Mouse (Mus musculus): ENCODE results near the gene Prpf31.
"Not testable (repeated sequence)": the region's sequence is repeated elsewhere in the genome, so short reads cannot be mapped to it uniquely, and the experiment has no call there.

Gene Prpf31

DNA sequence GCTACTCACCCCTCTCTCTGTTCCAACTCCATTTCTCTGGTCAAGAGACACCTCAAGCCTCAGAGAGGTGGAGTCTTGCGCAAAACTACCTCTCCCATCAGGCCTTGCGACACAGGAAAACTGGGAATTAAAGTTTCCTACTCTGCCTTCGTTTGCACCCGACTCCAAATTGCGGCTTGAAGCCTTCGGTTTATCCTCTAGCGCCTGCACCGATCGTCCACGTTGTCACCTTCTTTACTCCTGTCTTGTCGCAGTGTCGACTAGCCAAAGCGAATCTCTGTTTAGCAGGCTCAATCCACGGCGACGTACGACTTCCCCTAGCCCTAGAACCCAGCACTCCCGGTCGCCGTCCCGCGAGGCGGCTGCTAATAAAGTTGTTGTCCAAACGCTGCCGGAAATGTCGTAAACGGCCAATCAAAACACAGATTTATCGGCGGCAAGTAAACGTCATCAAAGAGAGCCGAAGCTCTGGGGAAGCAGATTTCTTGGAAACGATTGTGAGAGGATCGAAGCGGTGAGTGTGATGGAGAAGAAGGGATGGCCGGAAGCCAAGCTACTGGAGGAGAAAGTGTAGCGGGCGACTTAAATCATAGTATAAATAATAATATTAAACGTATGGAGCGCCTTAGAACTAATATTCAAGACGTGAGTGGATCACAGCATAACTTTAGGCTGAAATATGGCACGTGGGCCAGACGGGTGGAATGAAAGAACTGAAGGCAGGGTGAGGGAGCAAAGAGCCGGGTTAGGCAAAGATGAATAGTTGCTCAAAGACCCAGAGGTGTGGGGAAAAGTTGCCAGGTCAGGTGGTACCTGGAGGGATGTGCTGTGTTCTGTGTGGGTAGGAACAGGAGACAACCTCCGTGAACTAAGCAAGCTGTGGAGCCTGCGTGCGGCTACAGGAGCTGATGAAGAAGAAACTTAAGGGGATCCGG lies at the start of gene Prpf31, which contains the start of gene Tfpt:
Prpf31 (plus strand) TSS at position 443 of the 935 bp plus-strand sequence.
Tfpt (minus strand) TSS at position 387 of the 935 bp plus-strand sequence.
- ChIA-PET POLR2A (interaction anchor here (0.6 to 30.5 kb wide), 51 partner anchors 8 to 1110 kb away, joined by 3 to 772 read pairs (median 5); partner anchors contain the start of genes Cnot3 (in 4 of the 4), Ndufa3 (in 4 of the 4), Leng1 (in 3 of the 4) and Mboat7 (in 3 of the 4)), CTCF (interaction anchor here (0.6 to 1.7 kb wide), 5 partner anchors 13 to 302 kb away, joined by 3 to 8 read pairs (median 5); partner anchors contain the start of gene Ndufa3 (in 3 of the 4))

DNA sequence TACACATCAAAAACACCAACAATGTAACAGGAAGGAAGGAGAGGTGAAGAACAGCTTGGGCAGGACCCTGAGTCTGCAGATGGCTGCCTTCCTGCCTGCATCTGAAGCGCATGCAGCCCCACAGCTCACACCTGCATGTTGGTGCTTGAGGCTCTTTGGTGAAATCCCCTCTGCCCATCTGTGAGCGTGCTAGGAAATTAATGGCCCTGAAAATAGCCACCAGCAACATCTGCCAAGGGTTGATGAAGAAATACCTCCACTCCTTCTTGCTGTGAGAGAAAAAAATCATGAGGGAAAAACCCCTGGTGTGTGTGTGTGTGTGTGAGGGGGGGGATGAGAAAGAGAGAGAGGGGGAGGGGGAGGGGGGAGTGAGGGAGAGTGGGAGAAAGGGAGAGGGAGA lies 49.8 kb upstream of the Prpf31 start:
- POLR2A ChIA-PET = interaction anchor here in 3 of 4 experiments (0.6 to 4.3 kb wide), 33 partner anchors 9 to 1172 kb away, joined by 3 to 34 read pairs (median 7); partner anchors contain the start of genes Cnot3 (in 2 of the 3), Mboat7 (in 2 of the 3), Tsen34 (in 2 of the 3) and Cox6b2 (in 1 of the 3)
- CTCF ChIA-PET = interaction anchor here in 2 of 4 experiments (0.6 to 1.9 kb wide), 6 partner anchors 14 to 847 kb away, joined by 3 to 11 read pairs (median 4); partner anchors contain the start of genes Mboat7 (in 1 of the 2), Myadm (in 1 of the 2), Prkcg (in 1 of the 2) and Tsen34 (in 1 of the 2)

DNA sequence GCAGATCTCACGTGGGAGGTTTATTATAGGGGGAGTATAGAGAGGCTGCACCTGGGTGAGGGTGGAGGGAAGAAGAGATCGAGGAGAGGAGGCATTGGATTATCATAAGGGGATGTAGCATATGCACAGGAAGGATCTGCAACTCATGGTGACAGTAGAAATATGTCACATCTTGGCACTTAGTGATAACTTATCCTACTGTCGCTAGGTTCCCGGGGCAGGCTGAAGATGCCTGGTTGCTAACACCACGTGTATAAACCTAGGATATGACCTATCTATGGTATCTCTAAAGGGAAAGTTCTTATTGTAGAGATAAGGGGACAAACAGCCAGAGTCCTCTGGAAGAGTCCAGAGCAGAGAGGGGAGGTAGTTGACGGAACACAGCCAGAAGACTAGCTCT lies 44.0 kb upstream of the Prpf31 start:
- CTCF ChIA-PET = interaction anchor here in 2 of 4 experiments (0.6 to 1.0 kb wide), 4 partner anchors 32 to 322 kb away, joined by 3 to 5 read pairs (median 4); partner anchors contain the start of gene Ndufa3 (in 1 of the 2)

DNA sequence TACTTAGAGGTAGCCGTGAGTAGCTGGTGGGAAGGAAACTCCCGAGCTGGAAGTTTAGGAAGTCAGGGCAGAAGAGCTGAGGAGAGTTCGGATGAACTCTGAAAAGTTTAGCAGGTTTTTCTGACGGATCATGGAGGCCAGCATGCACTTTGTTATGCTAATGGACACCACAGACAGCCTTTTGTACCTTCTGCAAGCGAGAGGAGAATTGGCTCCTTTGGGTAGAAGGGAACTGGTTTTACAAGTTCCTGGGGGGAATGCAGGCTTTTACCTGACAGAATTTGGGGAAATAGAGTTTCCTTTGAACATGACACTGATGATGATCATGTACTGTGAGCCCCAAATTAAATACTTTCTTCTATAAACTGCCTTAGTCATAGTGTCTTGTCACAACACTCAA lies 43.5 kb upstream of the Prpf31 start:
- ChIA-PET POLR2A (interaction anchor here in 3 of 4 experiments (0.6 to 2.1 kb wide), 22 partner anchors 9 to 915 kb away, joined by 3 to 6 read pairs (median 3); partner anchors contain the start of genes Cnot3 (in 2 of the 3), Leng1 (in 1 of the 3), Mboat7 (in 1 of the 3) and Ndufa3 (in 1 of the 3)), CTCF (interaction anchor here in 3 of 4 experiments (0.6 to 1.0 kb wide), 6 partner anchors 8 to 335 kb away, joined by 3 to 4 read pairs (median 3); partner anchors contain the start of gene Ndufa3 (in 1 of the 3))

More for the DNA sequence above, 44.0 kb upstream of the Prpf31 start:
- POLR2A ChIA-PET = interaction anchor here in 3 of 4 experiments (0.6 to 2.1 kb wide), 19 partner anchors 9 to 221 kb away, joined by 3 to 6 read pairs (median 3); partner anchors contain the start of genes Cnot3 (in 2 of the 3), Leng1 (in 1 of the 3) and Mboat7 (in 1 of the 3)

DNA sequence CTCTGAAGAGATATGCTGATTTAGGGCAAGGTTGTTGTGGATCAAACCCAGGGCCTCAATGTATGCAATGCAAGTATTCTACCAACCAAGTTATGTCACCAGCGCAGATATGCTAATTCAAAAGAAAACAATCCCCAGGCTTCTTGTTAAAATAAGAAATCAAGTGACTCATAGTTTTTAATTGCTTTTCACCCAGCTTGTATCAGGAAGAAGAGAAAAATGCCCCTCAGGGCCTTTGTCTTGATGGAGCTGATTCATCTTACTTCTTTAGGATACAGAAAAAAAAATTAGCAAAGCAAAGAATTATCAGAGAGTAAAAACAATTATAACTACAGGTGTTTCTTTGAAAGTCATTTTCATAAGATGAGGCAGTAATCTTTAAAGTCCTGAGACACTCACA lies 42.5 kb upstream of the Prpf31 start:
- CTCF ChIA-PET = interaction anchor here in 1 of 4 experiments (0.6 to 1.0 kb wide), 2 partner anchors 336 to 937 kb away, joined by 3 to 5 read pairs; partner anchors contain the start of gene Tnni3
- POLR2A ChIA-PET = interaction anchor here in 1 of 4 experiments (1.1 to 2.1 kb wide), 5 partner anchors 11 to 122 kb away, joined by 4 to 6 read pairs (median 6); partner anchors contain the start of gene Ndufa3

DNA sequence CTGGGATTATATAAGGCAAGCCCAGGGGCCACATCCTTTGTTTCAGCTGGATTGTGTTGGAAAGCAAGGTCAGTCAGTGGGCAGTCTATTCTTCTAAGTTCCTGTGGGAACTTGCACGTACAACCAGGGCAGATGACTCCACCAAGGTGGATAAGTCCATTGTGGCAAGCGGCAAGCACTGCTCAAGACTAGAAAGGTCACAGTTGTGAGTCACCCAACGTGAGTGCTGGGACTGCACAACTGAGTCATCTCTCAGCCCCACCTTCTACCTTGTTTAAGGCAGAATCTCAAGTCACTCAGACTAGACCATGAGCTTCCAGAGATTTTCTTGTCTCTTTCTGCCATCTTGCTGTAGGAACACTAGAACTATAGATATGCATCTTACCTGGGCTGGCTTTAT lies 39.2 kb upstream of the Prpf31 start:
- ChIA-PET CTCF (interaction anchor here in 3 of 4 experiments (0.6 to 0.9 kb wide), 4 partner anchors 12 to 679 kb away, joined by 3 to 8 read pairs (median 4); partner anchors contain the start of gene Ndufa3 (in 1 of the 3)), POLR2A (interaction anchor here in 3 of 4 experiments (0.7 to 1.7 kb wide), 5 partner anchors 11 to 116 kb away, joined by 3 to 8 read pairs (median 5); partner anchors contain the start of gene Cnot3 (in 1 of the 3))

DNA sequence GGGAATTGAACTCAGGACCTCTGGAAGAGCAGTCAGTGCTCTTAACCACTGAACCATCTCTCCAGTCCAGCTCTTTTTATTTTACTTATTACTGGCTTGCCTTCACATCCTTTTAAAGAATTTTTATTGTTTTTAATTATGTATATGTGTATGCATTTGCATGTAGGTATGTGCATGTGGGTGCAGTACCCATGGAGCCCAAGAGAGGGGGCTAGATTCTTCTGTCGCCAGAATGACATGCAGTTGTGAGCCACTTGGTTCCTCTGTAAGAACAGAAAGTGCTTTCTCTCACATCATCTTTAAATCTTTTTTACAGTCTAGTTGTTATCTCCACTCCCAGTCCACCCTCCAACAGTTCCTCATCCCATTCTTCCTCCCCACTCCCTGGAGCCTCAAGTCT lies 38.3 kb upstream of the Prpf31 start:
- POLR2A ChIA-PET = interaction anchor here in 1 of 4 experiments (1.5 to 1.7 kb wide), 2 partner anchors 12 to 53 kb away, joined by 5 to 8 read pairs; partner anchors contain the start of gene Cnot3
- CTCF ChIA-PET = no interaction called here

DNA sequence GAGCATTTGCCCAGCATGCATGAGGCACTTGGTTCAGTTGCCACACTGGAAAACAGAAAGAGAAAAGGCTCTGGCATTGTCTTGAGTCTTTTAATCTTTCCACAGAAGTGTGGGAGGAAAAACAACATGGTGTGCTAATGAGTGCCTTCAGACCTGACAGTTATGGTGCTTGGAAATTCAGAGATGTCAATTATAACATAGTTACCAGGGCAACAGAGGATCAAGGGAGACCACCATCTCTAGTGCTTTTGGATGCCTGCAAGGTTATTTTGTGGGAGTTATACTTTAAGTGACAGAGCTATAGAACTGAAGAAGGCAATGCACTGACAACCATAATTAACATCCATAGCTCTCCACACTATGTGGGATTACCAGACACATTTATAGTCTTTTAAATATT lies 35.9 kb upstream of the Prpf31 start:
- POLR2A ChIA-PET = interaction anchor here in 2 of 4 experiments (0.5 to 4.8 kb wide), 4 partner anchors 14 to 212 kb away, joined by 3 to 24 read pairs (median 5); partner anchors contain the start of gene Cnot3 (in 1 of the 2)
- CTCF ChIA-PET = no interaction called here

DNA sequence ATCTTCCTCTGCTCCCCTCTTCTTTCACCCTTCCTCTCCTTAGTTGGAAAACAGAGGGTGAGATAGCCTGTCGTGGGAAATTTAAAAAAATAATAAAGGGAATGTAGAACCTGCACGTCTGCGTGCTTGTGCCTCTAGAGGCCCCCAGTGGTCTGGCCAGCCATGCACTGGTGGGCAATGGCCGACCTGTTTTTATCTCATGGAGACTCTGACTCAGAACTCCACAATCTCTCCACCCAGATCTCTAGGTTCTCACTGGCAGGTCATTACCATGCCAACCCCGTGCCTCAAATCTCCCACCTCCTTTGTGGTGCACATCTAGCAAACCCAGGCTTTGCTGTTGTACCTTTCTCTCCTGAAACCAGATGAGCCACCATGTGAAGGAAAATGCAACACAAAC lies 35.1 kb upstream of the Prpf31 start:
- CTCF ChIA-PET = interaction anchor here in 1 of 4 experiments (0.6 kb wide), 1 partner anchor 11 kb away, joined by 6 read pairs; no protein-coding TSS in a partner anchor
- POLR2A ChIA-PET = interaction anchor here in 2 of 4 experiments (0.5 to 4.8 kb wide), 10 partner anchors 9 to 1194 kb away, joined by 3 to 24 read pairs (median 4); partner anchors contain the start of genes Cnot3 (in 2 of the 2) and Ndufa3 (in 1 of the 2)

DNA sequence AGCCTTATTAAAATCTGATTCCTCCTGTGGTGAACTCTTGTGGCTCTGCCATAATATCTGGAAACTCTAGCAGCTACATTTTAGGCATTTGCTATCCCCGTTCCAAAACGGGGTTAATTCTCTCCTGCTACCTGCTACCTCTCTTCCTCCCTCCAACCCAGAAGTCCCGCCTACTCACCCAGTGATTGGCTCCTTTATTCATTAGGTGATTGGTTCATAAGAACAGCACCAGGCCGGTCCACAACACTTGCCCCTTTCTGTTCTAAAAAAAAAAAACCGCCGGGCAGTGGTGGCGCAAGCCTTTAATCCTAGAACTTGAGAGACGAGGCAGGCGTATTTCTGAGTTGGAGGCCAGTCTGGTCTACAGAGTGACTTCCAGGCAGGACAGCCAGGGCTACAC lies 34.6 kb upstream of the Prpf31 start:
- POLR2A ChIA-PET = interaction anchor here in 3 of 4 experiments (0.6 to 4.8 kb wide), 10 partner anchors 9 to 1193 kb away, joined by 3 to 24 read pairs (median 4); partner anchors contain the start of genes Cnot3 (in 2 of the 3), Leng1 (in 1 of the 3) and Ndufa3 (in 1 of the 3)
- CTCF ChIA-PET = interaction anchor here in 1 of 4 experiments (0.6 kb wide), 1 partner anchor 10 kb away, joined by 6 read pairs; no protein-coding TSS in a partner anchor

DNA sequence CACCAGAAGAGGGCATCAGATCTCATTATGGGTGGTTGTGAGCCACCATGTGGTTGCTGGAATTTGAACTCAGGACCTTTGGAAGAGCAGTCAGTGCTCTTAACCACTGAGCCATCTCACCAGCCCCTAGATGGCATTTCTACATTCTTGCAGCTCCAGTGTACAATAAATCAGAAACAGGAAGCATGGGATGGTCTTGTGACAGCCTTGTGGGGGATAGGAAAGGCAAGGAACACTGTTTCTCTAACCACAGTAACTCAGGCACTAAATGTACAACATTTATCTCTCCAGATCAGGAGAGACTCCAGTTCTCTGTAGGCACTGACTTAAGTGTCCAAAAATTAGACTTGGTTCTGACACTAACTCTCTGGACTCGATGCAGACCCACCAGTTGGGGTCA lies 32.0 kb upstream of the Prpf31 start:
- CTCF ChIA-PET = not testable (repeated sequence)
- POLR2A ChIA-PET = interaction anchor here in 2 of 4 experiments (0.6 to 1.2 kb wide), 4 partner anchors 10 to 279 kb away, joined by 3 read pairs; no protein-coding TSS in a partner anchor

DNA sequence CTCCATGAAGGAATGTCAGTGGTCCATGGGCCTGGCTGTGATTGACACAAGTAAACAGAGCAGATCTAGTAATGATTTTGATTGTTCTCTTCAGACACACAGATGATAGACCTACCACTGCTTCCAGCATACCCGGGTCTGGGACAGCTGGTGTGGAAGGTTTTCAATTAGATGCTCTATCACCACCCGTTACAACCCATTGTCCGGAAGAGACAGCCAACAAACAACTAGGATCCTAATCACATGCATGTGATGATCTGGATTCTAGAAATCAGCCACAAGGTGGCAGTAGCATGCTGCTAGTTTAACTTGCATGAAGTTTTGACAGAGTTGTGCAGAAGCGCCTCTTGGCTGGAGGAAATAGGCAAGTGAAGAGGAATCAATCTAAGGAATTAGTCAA lies 28.7 kb upstream of the Prpf31 start:
- CTCF ChIA-PET = no interaction called here
- POLR2A ChIA-PET = interaction anchor here in 1 of 4 experiments (0.8 to 1.6 kb wide), 2 partner anchors 16 to 44 kb away, joined by 4 to 5 read pairs; partner anchors contain the start of genes Cnot3 and Ndufa3

DNA sequence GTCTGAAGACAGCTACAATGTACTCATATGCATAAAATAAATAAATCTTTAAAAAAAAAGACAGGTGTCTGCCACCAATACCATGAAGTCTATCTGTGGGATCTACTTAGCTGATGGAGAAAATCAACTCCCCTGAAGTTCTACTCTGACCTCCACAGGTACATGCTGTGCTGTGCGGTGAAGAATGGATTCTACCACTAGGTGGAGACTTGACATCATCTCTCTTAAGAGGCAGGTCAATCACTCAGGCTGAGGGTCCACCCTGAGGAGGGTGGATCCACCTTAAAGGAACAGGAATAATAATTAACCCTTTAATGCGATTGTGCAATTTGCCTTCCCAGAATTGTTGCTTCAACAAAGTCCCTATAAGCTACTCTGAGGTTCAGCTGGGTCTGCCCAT lies 23.0 kb upstream of the Prpf31 start:
- ChIA-PET POLR2A (interaction anchor here in 3 of 4 experiments (0.9 to 3.1 kb wide), 14 partner anchors 8 to 103 kb away, joined by 3 to 23 read pairs (median 4); partner anchors contain the start of genes Ndufa3 (in 3 of the 3), Cnot3 (in 1 of the 3), Leng1 (in 1 of the 3) and Prpf31 (in 1 of the 3)), CTCF (interaction anchor here (0.5 to 3.3 kb wide), 10 partner anchors 10 to 917 kb away, joined by 3 to 17 read pairs (median 3); partner anchors contain the start of genes Ndufa3 (in 3 of the 4), Mboat7 (in 1 of the 4), Oscar (in 1 of the 4) and Tnni3 (in 1 of the 4))

DNA sequence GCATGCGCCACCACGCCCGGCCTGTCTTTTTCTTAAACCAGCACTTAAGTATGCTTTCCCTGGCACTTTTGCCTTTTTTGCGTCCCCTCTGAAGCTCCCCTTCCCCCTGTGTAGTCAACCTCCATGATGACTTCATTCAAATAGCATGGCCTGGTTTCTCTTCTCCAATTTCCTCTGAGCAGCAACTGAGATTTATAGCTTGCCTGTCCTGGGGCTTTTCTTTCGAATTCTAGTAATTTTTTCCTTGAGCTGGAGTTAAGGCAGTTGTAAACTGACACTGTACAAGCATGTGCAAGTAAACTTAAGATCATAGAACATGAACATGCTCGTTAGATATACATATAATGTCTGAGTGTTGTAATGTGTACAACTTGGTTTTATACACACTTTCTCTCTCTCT lies 22.4 kb upstream of the Prpf31 start:
- ChIA-PET CTCF (interaction anchor here in 3 of 4 experiments (0.5 to 3.3 kb wide), 8 partner anchors 9 to 864 kb away, joined by 3 to 17 read pairs (median 4); partner anchors contain the start of genes Ndufa3 (in 2 of the 3), Mboat7 (in 1 of the 3), Oscar (in 1 of the 3) and Tsen34 (in 1 of the 3)), POLR2A (interaction anchor here in 3 of 4 experiments (0.6 to 3.1 kb wide), 13 partner anchors 9 to 401 kb away, joined by 3 to 23 read pairs (median 3); partner anchors contain the start of genes Ndufa3 (in 3 of the 3), Cnot3 (in 1 of the 3) and Leng1 (in 1 of the 3))

DNA sequence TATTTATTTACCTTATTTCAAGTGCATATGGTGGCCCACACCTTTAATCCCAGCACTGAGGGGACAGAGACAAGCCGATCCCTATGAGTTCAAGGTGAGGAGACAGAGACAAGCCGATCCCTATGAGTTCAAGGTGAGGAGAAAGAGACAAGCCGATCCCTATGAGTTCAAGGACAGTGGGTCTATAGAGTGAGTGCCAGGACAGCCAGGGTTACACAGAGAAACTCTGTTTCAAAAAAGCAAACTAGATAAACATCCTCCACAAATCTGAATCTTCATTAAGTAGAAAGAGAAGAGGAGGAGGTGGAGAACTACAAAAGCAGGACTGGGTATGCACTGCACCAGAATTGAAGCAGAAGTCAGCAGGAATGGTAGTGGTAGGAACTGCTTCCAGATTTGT lies 21.1 kb upstream of the Prpf31 start:
- ChIA-PET POLR2A (interaction anchor here in 2 of 4 experiments (0.7 to 3.1 kb wide), 5 partner anchors 8 to 893 kb away, joined by 3 to 23 read pairs (median 3); partner anchors contain the start of genes Cnot3 (in 1 of the 2), Ndufa3 (in 1 of the 2) and Ppp1r12c (in 1 of the 2)), CTCF (interaction anchor here in 2 of 4 experiments (0.6 to 3.3 kb wide), 3 partner anchors 8 to 537 kb away, joined by 3 to 17 read pairs (median 4); partner anchors contain the start of genes Ndufa3 (in 1 of the 2) and Oscar (in 1 of the 2))

DNA sequence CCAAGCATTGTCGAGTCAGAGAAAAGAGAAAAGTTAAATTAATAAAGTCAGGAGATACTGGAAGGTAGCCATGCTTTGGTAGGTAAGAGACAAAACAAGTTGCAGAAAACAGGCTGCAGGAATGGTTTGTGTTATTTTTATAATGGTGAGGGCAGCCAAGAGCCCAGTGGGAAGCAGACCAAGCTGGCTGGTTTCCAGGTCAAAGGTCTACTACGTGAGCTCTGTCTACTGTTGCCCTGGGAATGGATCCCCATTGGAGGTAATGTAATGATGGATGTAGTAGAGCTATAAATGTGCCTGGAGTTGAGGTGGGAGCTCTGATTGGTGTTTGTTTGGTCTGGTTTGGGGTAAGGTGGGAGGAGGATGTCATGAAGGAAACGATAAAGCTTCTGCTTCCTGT lies 20.7 kb upstream of the Prpf31 start:
- CTCF ChIA-PET = interaction anchor here in 1 of 4 experiments (0.6 kb wide), 1 partner anchor 28 kb away, joined by 3 read pairs; no protein-coding TSS in a partner anchor
- POLR2A ChIA-PET = interaction anchor here in 2 of 4 experiments (0.7 to 3.1 kb wide), 5 partner anchors 8 to 893 kb away, joined by 3 to 23 read pairs (median 3); partner anchors contain the start of genes Ndufa3 (in 1 of the 2), Ppp1r12c (in 1 of the 2), Prpf31 (in 1 of the 2) and Tfpt (in 1 of the 2)
